In the genomic region with DNA sequence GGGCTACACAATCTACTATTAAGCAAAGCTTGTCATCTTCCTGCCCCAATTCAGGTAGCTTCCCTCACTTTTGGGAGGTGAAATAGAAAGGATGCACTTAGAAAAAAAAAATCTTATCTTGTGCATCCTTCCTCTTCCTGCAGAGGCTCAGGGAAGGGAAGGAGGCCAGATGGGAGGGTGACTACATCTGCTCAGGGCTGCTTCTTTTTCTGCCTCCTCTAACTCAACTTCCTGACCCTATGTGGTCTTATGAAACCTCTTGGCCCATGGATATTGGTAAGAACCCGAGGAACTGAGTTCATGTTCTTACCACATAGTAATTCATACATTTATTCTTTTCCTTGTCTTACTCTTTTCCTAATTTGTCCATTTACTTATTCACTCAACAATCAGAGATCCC, we compare ENCODE assay signal across 22 mouse cellular contexts. TPM values are rescaled to one million over a fixed set of nuclear protein-coding genes. Genes with fewer than 3 reads are reported as not detected.
A peak's percentile ranks its signal among the peaks of the same experiment; 100 is the strongest.
DNase-seq lines count a peak whose midpoint lies in the region; ATAC-seq and TF ChIP-seq lines count a peak whose summit lies in the region.
"Had no signal": no experiment of that assay in that cellular context is flagged by ENCODE, and none has a peak within 500 bp of the region (broad histone marks: within the 10 kb centered on the region; RNA-seq: fewer than 3 reads in every experiment).

No protein-coding gene starts in this region.

- peaks cover 11% of the 10 kb centered on the region; the same call in 1 of the 2 replicates for H3K27me3 ChIP-seq in heart, embryonic 10.5 days (ENCODE audit: insufficient read depth, poor library complexity, severe bottlenecking)
- no peaks in the 10 kb centered on the region; the same call in 1 of the 2 replicates for H3K27me3 ChIP-seq in midbrain, embryonic 11.5 days (ENCODE audit: control insufficient read depth, insufficient read depth, low read length)
- no peaks in the 10 kb centered on the region for H3K27me3 ChIP-seq in midbrain, embryonic 14.5 days (ENCODE audit: control insufficient read depth, insufficient read depth, low read length)
- H3K27me3 ChIP-seq: hindbrain, embryonic 12.5 days; hindbrain, embryonic 15.5 days had no signal

- no peak for ATAC-seq in midbrain, embryonic 11.5 days (ENCODE audit: low FRiP score)
- ATAC-seq in midbrain, embryonic 14.5 days (ENCODE audit: low FRiP score, low TSS enrichment): no peak
- ATAC-seq in erythroblast, adult 5-6 weeks (replicated peaks; ENCODE audit: low FRiP score, poor library complexity, severe bottlenecking): no peak
- ATAC-seq: activated CD4-positive, CD25-positive, alpha-beta regulatory T cell, adult 4 months had no signal

- WGBS in heart, embryonic 10.5 days: 23% methylated on average over 1 of the region's 1 CpGs
- 53% methylated on average over 1 of the region's 1 CpGs for WGBS in midbrain, embryonic 11.5 days
- 70% methylated on average over 1 of the region's 1 CpGs for WGBS in midbrain, embryonic 14.5 days
- 26% methylated on average over 1 of the region's 1 CpGs for WGBS in lung, adult 2 months

- H3K9ac ChIP-seq in midbrain, embryonic 11.5 days (ENCODE audit: low read length): no peak overlapping the region
- no peak overlapping the region for H3K9ac ChIP-seq in midbrain, embryonic 14.5 days (replicated peaks; ENCODE audit: low read length)
- H3K9ac ChIP-seq: forebrain, postnatal 0 days; heart, embryonic 13.5 days; hindbrain, embryonic 12.5 days; hindbrain, embryonic 15.5 days had no signal

- intact Hi-C loops in gastrocnemius, adult 2 months (cut with DNase I): no loop called here

- no peaks in the 10 kb centered on the region for H3K9me3 ChIP-seq in heart, embryonic 10.5 days
- no peaks in the 10 kb centered on the region for H3K9me3 ChIP-seq in midbrain, embryonic 11.5 days (ENCODE audit: control insufficient read depth, low read length)
- no peaks in the 10 kb centered on the region for H3K9me3 ChIP-seq in midbrain, embryonic 14.5 days (ENCODE audit: control insufficient read depth, low read length)
- H3K9me3 ChIP-seq: heart, embryonic 13.5 days; hindbrain, embryonic 12.5 days; hindbrain, embryonic 15.5 days had no signal

- no peak for TF ChIP-seq POLR2A in lung, adult 2 months (IDR thresholded peaks at IDR 0.05; ENCODE audit: borderline replicate concordance, extremely low read depth, low read depth, low read length)

- no peak overlapping the region for H3K4me2 ChIP-seq in midbrain, embryonic 11.5 days
- no peak overlapping the region for H3K4me2 ChIP-seq in midbrain, embryonic 14.5 days (ENCODE audit: low read length)
- H3K4me2 ChIP-seq: heart, embryonic 13.5 days; hindbrain, embryonic 12.5 days; hindbrain, embryonic 15.5 days had no signal

- H3K4me1 ChIP-seq in heart, embryonic 10.5 days: peaks cover 58% of the 10 kb centered on the region
- peaks cover 3% of the 10 kb centered on the region; the same call in 1 of the 2 replicates for H3K4me1 ChIP-seq in midbrain, embryonic 11.5 days (ENCODE audit: control insufficient read depth, insufficient read depth, low read length)
- H3K4me1 ChIP-seq in midbrain, embryonic 14.5 days (ENCODE audit: control insufficient read depth, insufficient read depth, low read length): no peaks in the 10 kb centered on the region
- peaks cover 15% of the 10 kb centered on the region for H3K4me1 ChIP-seq in lung, adult 2 months (ENCODE audit: control insufficient read depth, insufficient read depth, low read length)
- H3K4me1 ChIP-seq: hindbrain, embryonic 15.5 days had no signal

- no peak for TF ChIP-seq CTCF in gastrocnemius, adult 2 months (IDR thresholded peaks at IDR 0.05)
- no peak for TF ChIP-seq CTCF in lung, adult 2 months (IDR thresholded peaks at IDR 0.05; ENCODE audit: insufficient read depth, low read length)

- no peaks in the 10 kb centered on the region for H3K36me3 ChIP-seq in heart, embryonic 10.5 days
- H3K36me3 ChIP-seq in midbrain, embryonic 11.5 days (ENCODE audit: control insufficient read depth, insufficient read depth, low read length): no peaks in the 10 kb centered on the region
- H3K36me3 ChIP-seq in midbrain, embryonic 14.5 days (ENCODE audit: control insufficient read depth, insufficient read depth, low read length): no peaks in the 10 kb centered on the region
- H3K36me3 ChIP-seq: heart, embryonic 13.5 days; hindbrain, embryonic 12.5 days; hindbrain, embryonic 15.5 days had no signal

- DNase-seq in gastrocnemius, adult 2 months: no peak
- no peak for DNase-seq in gastrocnemius, postnatal 25 days
- DNase-seq in heart, adult 8-10 months (ENCODE audit: low spot score): peak; percentile 31
- DNase-seq in heart, embryonic 10.5 days (ENCODE audit: low spot score): no peak
- DNase-seq in midbrain, embryonic 11.5 days (ENCODE audit: low spot score, missing footprints): peak; percentile 14
- DNase-seq in midbrain, embryonic 14.5 days: no peak
- no peak for DNase-seq in lung, adult 2 months
- DNase-seq: adrenal gland, adult 8-10 months; adrenal gland, postnatal 25 days; cerebellum, adult 11-12 months; cerebellum, adult 8-10 months; cerebellum, postnatal 10 days; cerebellum, postnatal 36 days; forebrain, postnatal 0 days; gastrocnemius, postnatal 36 days; heart, postnatal 14 days had no signal

- H3K4me3 ChIP-seq in gastrocnemius, adult 2 months: no peak overlapping the region
- no peak overlapping the region for H3K4me3 ChIP-seq in heart, embryonic 10.5 days
- no peak overlapping the region for H3K4me3 ChIP-seq in midbrain, embryonic 11.5 days (ENCODE audit: low read depth, low read length)
- no peak overlapping the region for H3K4me3 ChIP-seq in midbrain, embryonic 14.5 days (replicated peaks; ENCODE audit: low read depth, low read length)
- H3K4me3 ChIP-seq in lung, adult 2 months (replicated peaks; ENCODE audit: extremely low read depth, low read depth, low read length): no peak overlapping the region
- H3K4me3 ChIP-seq: heart, embryonic 13.5 days; hindbrain, embryonic 12.5 days; hindbrain, embryonic 15.5 days had no signal

- peak overlapping the region; percentile 79; the same call in 1 of the 2 replicates for H3K27ac ChIP-seq in gastrocnemius, adult 2 months
- no peak overlapping the region for H3K27ac ChIP-seq in heart, embryonic 10.5 days
- no peak overlapping the region for H3K27ac ChIP-seq in midbrain, embryonic 11.5 days (ENCODE audit: low read depth, low read length)
- no peak overlapping the region for H3K27ac ChIP-seq in midbrain, embryonic 14.5 days (replicated peaks; ENCODE audit: low read depth, low read length)
- H3K27ac ChIP-seq: heart, embryonic 13.5 days; hindbrain, embryonic 12.5 days; hindbrain, embryonic 15.5 days had no signal

RNA-seq across cellular contexts. Expression of a gene that starts 0.9 kb away (rescaled TPM):
- total RNA-seq in gastrocnemius, adult 2 months (2021): 1 to 10 TPM; 2.5 to 5.6 TPM
- total RNA-seq in gastrocnemius, postnatal 25 days (2021): 10 to 100 TPM; 13.7 to 16.9 TPM
- 10 to 100 TPM; 10.3 to 26.7 (median 25.4) TPM for total RNA-seq in heart, adult 8-10 months (2022)
- 7.0 and 23.8 TPM in 2 replicates for polyA plus RNA-seq in heart, embryonic 10.5 days (2016; fragmentation: Nextera tagmentation; extraction: Ambion mirVana)
- 29.8 and 29.9 TPM in 2 replicates for polyA plus RNA-seq in midbrain, embryonic 11.5 days (2014; fragmentation: Nextera tagmentation; extraction: Ambion mirVana)
- 10.7 and 27.7 TPM in 2 replicates for polyA plus RNA-seq in midbrain, embryonic 14.5 days (2014; fragmentation: Nextera tagmentation; extraction: Ambion mirVana)
- total RNA-seq in erythroblast, adult 5-6 weeks (2015; ENCODE audit: low replicate concordance): 0.63 TPM in 1 of 2 replicates, not detected in the other
- total RNA-seq in erythroblast, adult 5-6 weeks (2017; ENCODE audit: low replicate concordance): 0.34 and 0.70 TPM in 2 replicates
- polyA plus RNA-seq in lung, adult 2 months (2012; rRNA removed): 62.0 and 66.0 TPM in 2 replicates
- total RNA-seq: hematopoietic stem cell, adult 5-6 weeks had no signal
- polyA plus RNA-seq: activated CD4-positive, CD25-positive, alpha-beta regulatory T cell, adult 4 months had no signal

Comparison
In these comparisons a context has a peak if more than half of its experiments do, and no peak if none do; other contexts are left out.
1. DNase-seq: peak in heart, adult 8-10 months (single experiment) and midbrain, embryonic 11.5 days (single experiment); none in gastrocnemius, adult 2 months (single experiment), gastrocnemius, postnatal 25 days (single experiment), heart, embryonic 10.5 days (single experiment), midbrain, embryonic 14.5 days (single experiment) and lung, adult 2 months (single experiment).